Mouse (Mus musculus): ENCODE data around the gene Hoxd9.

Gene Hoxd9

DNA sequence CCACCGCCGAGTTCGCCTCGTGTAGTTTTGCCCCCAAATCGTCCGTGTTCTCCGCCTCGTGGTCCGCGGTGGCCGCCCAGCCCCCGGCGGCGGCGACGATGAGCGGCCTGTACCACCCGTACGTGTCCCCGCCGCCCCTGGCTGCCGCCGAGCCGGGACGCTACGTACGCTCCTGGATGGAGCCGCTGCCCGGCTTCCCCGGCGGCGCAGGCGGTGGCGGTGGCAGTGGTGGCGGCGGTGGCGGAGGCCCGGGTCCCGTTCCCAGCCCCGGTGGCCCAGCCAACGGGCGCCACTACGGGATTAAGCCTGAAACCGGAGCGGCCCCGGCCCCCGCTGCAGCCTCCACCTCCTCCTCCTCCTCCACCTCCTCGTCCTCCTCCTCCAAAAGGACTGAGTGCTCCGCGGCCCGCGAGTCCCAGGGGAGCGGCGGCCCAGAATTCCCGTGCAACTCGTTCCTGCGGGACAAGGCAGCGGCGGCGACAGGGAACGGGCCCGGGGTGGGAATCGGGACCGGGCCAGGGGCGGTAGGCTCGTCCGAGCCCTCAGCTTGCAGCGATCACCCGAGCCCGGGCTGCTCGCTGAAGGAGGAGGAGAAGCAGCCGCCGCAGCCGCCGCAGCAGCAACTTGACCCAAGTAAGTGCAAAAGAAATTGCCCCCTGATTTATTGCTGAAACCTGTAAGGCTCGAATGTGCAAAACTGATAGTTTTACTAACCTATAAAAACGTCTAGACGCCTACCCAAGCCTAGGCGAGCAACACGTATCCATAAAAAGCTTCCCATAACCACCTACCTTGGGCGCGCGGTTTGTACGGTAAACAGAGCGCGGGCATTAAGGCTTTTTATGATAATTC is 900 bp downstream of the Hoxd9 start:
- no peak for DNase-seq (ENCODE audit: inconsistent ontology term)

DNA sequence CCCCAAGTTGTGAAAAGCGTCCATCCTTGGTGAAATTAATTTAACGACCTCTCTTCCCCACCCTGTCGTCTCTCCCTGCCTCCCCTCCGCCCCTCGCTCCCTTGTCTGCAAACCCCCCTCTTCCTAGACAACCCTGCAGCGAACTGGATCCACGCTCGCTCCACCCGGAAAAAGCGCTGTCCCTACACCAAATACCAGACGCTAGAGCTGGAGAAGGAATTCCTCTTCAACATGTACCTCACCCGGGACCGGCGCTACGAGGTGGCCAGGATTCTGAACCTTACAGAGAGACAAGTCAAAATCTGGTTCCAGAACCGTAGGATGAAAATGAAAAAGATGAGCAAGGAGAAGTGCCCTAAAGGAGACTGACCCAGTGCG is 1.5 kb downstream of the Hoxd9 start:
- DNase-seq (ENCODE audit: inconsistent ontology term) = no peak

DNA sequence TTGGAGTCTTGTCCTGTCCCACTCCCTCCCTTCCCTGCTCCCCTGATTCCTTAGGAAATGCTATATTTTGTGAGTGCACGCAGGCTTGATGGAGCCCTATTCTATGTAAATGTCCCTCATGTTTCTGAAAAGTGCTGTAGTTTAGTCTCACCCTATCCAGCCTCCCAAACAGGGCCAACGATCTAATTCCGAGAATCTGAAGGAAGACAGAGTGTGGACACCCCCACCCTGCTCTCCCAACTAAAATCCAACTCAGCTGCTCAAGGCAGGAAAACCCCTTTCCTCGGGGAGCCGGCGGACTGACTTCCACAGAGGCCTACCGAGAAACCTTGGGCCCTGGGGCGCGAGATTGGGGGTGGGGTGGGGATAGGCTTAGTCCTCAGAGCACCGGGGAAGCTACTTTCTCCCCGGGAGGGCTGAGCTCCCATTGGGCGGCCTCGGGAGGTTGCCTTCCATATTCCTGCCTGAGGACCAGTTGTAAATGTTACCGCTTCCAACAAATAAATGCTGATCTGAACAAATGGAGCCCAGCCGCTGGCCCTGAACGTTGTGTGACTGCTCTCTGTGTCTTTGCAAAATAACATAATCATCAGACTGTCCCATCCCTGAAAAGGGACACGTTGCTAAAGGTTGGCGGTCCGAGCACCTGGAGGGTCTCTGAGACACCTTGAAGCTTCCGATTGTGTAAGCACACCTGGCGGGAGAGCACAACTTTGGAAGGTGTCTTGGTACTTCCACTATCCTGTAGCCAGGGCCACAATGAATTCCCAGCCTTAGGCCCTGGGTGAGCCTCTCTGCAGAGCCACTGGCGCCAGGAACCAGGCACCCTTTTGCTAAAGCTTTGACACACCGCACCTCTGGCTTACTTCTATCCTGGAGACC is 2.4 kb downstream of the Hoxd9 start:
- no peak for DNase-seq (ENCODE audit: inconsistent ontology term)

DNA sequence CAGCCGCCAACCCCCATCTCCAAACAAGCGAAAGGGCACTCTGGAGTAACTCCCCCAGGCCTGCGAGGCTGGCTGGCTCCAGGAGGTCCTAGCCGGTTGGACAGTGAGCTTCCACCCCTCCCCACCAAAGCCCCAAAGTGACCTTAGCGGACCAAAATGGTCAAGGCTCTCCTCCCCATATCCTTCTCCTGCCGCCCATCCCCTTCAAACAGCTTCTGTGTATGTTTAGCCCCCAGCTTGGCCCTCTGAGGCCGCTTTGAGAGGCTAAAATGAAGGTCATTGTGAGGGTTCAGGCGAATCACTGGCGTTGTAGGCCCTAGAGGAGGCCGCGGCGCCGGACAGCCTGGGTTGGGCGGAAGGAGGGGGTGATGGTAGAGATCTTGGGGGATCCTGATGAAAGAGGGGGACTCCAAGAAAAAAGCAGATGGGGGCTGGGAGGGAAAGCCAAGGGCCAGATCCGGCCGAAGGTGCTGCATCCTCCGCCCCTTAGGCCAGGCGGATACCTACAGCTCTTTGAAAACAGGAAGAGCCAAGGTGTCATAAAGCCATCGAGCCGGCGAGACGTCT is 3.1 kb downstream of the Hoxd9 start:
- DNase-seq (ENCODE audit: inconsistent ontology term) = no peak

DNA sequence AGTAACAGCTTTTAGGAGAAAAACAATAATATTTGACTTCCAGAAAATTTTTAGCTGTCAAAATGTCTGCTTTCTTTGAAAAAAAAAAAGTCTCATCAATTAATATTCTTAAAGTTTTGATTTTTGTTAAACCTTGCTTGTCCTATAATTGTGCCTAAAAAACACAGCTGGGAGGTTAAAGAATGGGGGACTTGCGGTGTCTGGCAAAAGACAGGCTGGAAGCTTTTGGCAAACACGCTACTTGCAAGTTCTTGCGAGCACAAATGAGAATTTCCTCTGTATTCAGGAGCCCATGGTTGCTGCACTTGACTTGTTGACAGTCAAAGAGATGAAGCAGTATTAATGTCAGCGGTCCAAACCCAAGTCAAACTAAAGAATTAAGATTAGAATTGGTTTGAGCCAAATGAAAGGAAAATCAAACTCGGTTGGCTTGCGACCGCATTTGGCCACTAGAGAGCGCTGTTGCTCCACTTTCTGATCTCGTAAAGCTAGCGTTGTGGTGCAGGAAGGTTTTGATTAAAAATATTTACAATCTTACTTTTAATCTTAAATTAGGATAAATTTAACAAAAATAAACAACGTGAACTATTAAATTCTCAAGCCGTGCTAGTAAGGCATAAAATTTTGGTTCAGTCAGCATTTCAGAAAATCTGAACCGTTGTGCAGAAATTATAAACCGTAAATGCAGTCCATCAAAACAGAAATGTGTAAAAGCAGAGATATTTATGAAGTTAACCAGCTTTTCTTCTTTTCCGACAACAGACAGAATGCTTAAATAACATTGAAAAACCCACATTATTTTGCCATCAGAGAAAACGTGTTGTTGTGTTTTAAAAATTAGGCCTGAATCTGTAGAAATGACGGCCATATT is 4.7 kb downstream of the Hoxd9 start:
- DNase-seq (ENCODE audit: inconsistent ontology term) = no peak

DNA sequence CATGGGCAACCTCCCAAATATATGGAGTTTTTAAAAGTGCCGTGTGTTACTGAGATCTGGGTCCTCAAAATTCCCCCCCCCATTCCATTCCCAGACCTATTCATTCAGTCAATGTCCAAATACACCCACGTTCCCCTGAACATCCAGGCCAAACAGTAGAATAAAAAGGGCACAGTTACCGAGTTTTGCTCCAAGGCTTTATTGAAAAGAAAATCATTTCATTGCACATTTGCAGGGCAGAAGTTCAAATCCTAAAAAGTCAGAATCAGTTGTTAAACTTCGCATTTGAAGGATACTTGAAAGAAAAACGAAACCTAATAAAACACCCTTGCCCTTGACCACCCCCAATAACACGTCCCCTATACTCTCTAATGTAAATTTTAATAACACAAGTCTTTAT is 5.3 kb downstream of the Hoxd9 start:
- no peak for DNase-seq (ENCODE audit: inconsistent ontology term)

DNA sequence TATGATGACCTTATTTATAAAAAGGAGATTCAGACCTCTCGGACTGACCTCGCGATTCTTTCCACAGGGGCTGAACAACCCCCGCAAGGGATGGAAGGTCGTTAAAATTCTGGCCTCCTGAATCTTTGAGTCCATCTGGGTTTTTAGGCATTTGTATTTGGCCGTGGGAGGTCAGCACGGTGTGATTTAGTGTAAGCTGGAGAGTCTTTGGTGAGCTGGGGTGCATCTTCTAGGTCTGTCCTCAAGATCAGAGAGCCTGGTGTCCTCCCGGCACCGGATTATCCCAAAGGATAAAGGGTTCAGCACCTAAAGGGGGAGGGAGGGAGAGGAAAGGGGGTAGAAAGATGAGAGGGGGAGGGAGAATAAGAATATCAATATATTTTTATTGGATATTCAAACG is 5.8 kb downstream of the Hoxd9 start:
- DNase-seq (ENCODE audit: inconsistent ontology term) = no peak

DNA sequence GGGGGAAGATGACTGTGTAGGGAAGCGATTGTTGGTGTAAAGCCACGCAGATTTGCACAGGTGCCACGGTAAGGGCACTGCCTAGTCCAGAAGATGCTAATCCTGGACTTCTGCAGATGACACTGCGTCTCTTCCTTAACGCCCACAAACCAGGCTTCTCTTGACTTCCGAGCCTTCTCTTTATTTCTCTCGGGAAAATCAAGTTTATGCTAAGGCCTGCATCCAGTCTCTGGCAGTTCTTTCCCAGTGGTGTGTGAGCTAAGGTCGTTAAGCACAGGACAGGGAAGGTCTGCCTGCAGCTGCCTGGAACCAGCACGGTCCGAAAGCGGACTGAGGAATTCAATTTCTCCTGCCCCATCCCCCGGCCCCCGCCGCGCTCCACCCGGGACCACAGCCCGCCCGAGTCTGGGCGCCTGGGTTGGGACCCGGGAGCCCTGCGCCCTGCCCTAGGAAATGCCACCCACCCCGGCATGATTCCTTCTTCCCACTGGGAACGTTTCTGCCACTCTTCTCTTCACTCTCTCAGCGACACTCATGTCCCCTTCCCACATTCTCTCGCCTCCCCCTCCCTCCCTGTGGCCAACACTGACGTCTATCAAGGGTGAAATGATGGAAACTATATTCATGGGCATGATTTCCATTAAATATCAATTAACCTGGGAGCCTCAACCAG is 6.3 kb downstream of the Hoxd9 start:
- no peak for DNase-seq (ENCODE audit: inconsistent ontology term)

DNA sequence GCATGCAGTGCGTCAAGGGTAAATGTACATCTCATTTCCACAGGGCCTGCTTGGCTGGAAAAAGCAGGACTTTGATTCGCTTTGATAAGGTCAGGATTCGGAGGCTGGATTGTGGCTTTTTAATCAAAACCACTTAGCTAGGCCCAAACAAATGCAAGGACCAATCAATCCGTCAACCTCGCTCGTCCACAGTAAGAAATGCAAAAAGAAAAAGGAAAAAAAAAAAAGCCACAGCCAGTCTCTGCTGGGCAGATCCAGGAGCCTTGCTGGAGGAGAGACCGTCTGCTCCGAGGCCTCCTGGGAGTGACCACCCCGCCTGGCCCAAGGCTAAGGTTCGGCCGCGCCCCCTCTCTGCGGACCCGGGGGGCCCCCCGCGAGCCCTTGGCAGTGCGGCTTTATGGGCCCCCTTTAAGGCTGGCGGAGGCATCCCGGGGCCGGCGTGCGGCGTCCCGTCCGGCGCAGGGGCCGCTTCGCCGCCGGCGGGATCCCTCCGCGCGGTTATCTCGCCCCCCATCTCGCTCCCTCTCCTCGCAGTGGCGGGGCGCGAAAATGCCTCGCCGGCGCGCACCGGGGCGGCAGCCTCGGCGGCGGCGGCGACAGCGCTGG is 7.0 kb downstream of the Hoxd9 start, which contains the start of gene Hoxd8:
Gene Hoxd8, plus strand, starts transcription at position 223 of the 606 bp plus-strand sequence.
- no peak for DNase-seq (ENCODE audit: inconsistent ontology term)

DNA sequence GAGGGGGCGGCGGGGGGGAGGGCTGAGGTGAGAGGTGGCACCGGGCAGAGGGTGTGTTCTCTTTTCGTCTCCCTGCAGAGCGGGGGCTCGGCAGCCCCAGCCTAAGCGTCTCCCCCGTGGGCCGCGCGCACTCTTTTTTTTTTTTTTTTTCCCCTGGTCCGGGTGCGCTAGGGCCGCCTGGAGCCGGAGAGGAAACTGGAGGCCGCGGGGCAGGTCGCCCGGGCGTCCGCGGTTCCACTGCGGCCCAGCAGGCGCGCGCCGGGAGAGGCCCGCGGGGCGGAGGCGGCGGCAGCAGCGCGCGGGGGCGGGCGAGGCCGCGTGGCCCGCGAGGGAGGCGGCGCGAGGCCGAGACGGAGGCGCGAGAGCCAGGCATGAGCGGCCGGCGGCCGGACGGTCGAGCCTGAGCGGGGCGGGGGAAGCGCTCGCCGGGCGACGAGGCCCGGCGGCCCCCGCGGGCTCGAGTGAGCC is 7.5 kb downstream of the Hoxd9 start:
- DNase-seq (ENCODE audit: inconsistent ontology term) = no peak

DNA sequence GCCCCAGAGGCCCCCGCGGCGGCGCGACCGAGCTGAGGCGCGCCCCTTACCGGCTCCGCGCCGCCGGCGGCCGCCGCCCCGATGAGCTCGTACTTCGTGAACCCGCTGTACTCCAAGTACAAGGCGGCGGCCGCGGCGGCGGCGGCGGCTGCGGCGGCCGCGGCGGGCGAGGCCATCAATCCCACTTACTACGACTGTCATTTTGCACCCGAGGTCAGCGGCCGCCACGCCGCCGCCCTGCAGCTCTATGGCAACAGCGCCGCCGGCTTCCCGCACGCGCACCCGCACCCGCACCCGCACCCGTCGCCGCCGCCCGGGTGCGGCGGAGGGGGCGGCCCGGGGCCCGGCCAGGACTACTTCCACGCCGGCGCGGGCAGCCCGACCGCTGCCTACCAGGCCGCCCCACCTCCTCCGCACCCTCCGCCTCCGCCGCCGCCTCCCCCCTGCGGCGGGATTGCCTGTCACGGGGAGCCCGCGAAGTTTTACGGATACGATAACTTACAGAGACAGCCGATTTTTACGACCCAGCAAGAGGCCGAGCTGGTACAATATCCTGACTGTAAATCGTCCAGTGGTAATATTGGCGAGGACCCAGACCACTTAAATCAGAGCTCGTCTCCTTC is 8.1 kb downstream of the Hoxd9 start:
- DNase-seq (ENCODE audit: inconsistent ontology term) = no peak

DNA sequence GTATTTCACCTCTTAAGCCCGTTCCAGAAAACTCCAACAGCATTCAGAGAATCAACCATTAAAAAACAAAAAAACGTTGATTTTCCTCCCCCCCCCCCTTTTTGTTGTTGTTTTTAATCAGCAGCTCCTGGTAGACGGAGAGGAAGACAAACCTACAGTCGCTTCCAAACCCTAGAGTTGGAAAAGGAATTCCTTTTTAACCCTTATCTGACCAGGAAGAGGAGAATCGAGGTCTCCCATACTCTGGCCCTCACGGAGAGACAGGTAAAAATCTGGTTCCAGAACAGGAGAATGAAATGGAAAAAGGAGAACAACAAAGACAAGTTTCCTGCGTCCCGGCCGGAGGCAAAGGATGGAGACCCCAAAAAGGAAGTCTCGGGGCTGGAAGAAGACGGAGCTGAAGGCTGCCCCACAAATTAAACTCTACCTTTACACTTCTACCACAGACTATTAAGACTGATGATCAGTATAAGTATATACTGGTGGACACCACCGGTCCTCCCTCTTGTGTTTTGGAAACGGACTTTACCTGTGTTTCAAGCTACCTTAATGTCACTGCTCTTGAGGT is 8.9 kb downstream of the Hoxd9 start:
- DNase-seq (ENCODE audit: inconsistent ontology term) = no peak

DNA sequence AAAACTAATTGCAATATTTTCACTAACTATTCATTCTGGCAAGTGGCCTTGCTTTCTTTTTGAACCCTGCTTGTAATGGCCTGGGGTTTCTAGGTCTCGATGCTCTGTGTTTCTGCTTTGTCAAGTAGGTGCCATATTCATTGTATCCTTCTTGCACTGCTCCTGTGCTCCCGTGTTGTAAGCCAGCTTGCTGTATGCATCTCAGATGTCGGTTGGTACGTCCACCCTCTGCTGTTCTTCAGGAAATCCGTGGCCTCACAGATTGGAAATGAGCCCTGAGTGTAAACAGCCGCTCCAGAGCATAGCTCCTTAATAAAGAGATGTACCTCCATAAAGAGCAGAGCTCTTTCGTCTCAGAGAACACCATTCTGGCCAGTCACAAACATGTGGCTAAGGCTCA is 10.1 kb downstream of the Hoxd9 start:
- no peak for DNase-seq (ENCODE audit: inconsistent ontology term)

DNA sequence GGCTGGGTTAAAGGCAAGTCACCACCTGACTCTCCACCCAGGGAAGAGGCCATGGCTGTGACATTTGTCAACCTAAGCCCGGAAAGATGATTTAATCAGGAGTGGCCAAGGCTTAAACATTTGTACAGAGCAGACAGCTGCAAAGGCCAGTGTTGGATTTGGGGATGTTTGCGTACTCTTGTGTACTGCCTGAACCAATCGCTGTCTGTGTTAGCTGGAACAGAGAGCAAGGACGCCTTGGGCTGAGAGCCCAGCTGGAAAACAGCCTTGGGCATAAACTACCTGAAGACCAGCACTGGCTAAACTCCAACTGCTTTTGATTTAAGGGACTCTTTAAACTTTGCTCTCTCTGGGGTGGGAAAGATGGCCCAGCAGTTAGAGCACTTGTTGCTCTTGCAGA is 11.1 kb downstream of the Hoxd9 start:
- no peak for DNase-seq (ENCODE audit: inconsistent ontology term)

DNA sequence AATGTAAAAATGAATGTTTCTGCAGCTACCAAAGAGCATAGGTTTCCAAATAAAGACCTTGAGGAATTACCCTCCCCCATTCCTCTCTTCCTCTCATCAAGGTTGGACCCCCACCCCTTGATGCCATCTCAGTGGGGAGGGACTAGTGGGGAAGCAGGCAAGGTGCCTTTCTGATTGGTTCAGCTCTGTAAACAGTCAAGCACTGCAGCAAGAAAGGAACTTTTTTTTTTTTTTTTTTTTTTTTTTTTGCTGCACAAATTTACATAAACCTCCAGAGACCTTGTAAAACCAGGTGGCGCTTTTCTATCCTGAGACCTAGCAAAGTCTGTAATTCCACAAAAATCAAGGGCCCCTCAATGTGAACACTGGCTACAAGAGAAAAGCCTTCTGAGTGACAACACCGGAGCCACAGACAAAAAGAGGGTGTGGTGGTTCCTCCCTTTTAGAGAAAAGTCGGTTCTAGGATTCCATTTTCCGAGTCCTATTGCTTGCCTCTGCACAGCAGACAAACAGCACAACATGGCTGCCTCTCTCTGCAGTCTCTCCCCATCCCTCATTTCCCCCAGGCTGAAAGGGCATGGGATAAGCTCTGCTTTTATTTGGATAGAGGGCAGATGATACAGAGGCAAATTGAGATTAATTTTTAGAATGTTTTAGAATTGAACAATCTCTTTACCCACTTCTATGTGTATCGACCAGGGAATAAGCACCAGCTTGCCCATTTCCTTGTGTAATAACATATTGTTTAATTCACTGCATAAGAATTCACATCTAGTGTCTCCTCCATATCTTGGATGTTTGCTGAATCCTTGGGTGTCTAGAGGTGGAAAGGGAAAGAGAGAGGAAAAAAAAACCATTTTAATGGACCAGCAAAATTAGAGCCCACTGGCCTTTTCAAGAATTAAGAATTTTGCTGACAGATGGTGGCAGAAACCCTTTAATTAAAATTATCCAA is 12.2 kb downstream of the Hoxd9 start:
- no peak for DNase-seq (ENCODE audit: inconsistent ontology term)

DNA sequence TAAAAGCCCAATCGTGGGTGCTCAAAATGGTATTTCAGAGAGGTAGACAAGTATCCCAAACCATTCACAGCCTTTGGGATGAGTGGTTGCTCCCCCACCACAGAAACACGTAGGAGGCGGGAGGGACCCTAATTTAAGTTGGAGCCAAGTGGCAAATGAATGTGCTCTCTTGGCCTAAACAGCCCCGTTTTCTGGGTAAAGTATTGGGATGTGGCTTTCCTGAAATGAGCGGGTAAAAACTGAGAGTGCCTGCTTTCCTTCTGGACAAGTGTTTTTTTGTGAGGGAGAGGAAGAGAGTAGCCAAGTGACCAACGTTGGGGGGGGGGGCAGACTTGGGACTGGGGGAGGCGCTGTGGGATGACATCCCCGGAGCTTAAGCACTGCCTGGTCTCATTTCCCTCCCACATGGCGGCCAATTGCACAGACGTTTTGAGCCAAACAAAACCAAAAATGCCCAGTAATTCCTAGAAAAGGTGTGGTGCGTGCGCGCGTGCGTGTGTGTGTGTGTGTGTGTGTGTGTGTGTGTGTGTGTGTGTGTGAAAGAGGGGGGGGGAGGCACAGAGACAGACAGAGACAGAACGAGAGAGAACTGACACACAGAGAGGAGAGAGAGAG is 13.5 kb downstream of the Hoxd9 start:
- DNase-seq (ENCODE audit: inconsistent ontology term) = no peak

DNA sequence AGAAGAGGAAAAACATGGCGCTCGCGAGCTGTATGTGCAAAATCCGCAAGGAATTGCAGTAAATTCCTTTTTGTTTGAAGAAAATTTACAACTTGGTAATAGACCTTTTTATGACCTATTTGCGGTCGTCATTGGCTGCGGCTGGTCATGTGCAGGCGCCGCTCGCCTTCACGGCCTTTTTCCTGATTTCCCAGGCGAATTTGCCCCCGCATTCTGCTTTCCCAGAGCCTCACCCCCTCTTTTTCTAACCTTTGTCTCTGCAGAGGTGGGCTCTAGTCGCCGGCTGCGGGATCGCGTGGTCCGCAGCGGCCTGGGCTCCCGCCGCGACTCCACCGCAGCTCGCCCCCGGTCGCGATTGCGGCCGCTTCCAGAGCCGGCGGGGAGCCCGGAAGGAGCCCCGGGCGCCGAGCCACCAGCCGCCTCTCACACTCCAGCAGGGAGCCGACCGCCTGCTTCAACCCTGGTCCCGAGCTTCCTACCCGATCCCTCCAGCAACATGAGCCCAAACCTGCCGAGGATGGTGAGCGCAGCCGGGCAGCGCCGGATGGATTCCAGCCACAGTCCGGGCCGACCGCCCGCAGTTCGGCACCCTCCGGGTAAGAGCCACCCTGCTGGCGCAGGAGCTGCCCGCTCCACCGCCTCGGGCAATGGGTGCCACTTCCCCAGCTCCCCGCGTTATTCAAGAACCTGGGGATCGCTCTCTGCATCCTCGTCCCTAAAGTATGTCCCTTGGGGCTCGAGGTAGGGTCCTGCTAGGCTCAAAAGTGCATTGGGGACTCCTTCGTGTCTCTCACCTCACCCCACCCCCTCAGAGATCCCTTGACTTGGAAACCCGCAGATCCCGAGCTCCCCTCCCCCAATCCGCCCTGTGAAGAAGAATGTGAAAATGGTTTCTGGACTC is 14.4 kb downstream of the Hoxd9 start, which contains the start of the genes Hoxd3 and Hoxd4:
Gene Hoxd3, plus strand, starts transcription at position 207 of the 901 bp plus-strand sequence.
Gene Hoxd4, plus strand, starts transcription at position 209 of the 901 bp plus-strand sequence.
- DNase-seq (ENCODE audit: inconsistent ontology term) = peak; percentile 39
